Mouse (Mus musculus) forebrain, embryonic 12.5 days (tissue): ENCODE measurements around the gene Retsat. TPM values are rescaled to one million over a fixed set of nuclear protein-coding genes. Genes with fewer than 3 reads are reported as not detected.

Source experiments
- ATAC-seq: fragments of 200-750 bp; cut with Nextera tagmentation; 2 replicates; pipeline ENCODE4 v1.8.0; 2017; ENCODE audit warnings: moderate TSS enrichment; ENCODE audit not compliant: low FRiP score
- H3K27ac ChIP-seq: fragments of 300-500 bp; sonication (generic); 2 replicates; pipeline ENCODE4 v1.5.1; 2016; ENCODE audit warnings: mild to moderate bottlenecking
- H3K27me3 ChIP-seq: fragments of 300-500 bp; sonication (generic); 2 replicates; pipeline ENCODE4 v1.6.1; 2016; ENCODE audit warnings: mild to moderate bottlenecking
- H3K36me3 ChIP-seq: fragments of 300-500 bp; sonication (generic); replicated peaks from 2 replicates; pipeline ENCODE4 v1.6.1; 2016; ENCODE audit warnings: mild to moderate bottlenecking
- H3K4me1 ChIP-seq: fragments of 300-500 bp; sonication (generic); 2 replicates; pipeline ENCODE4 v1.6.1; 2016
- H3K4me2 ChIP-seq: fragments of 300-500 bp; sonication (generic); 2 replicates; pipeline ENCODE4 v1.6.1; 2016; ENCODE audit warnings: mild to moderate bottlenecking, moderate library complexity
- H3K4me3 ChIP-seq: fragments of 300-500 bp; sonication (generic); replicated peaks from 2 replicates; pipeline ENCODE4 v1.5.1; 2016; ENCODE audit warnings: mild to moderate bottlenecking
- H3K9ac ChIP-seq: fragments of 300-500 bp; sonication (generic); 2 replicates; pipeline ENCODE4 v1.6.1; 2016; ENCODE audit warnings: mild to moderate bottlenecking
- H3K9me3 ChIP-seq: fragments of 300-500 bp; sonication (generic); 2 replicates; pipeline ENCODE4 v1.6.1; 2016
- WGBS: fragments of 180-500 bp; shearing (Covaris S2); methylation state at CpG from one replicate; pipeline ENCODE4 v1.1.7; 2016; 5-methylcytosine and 5-hydroxymethylcytosine counted together
- polyA plus RNA-seq: library from polyadenylated mRNA; unstranded; fragments of >200 nt; fragmentation: Nextera tagmentation; extraction: Ambion mirVana; gene quantifications from 2 replicates; pipeline ENCODE4 v1.2.1, GENCODE M21; 2016

Retsat gene
- 4.6 and 5.3 TPM in 2 replicates for polyA plus RNA-seq

DNA sequence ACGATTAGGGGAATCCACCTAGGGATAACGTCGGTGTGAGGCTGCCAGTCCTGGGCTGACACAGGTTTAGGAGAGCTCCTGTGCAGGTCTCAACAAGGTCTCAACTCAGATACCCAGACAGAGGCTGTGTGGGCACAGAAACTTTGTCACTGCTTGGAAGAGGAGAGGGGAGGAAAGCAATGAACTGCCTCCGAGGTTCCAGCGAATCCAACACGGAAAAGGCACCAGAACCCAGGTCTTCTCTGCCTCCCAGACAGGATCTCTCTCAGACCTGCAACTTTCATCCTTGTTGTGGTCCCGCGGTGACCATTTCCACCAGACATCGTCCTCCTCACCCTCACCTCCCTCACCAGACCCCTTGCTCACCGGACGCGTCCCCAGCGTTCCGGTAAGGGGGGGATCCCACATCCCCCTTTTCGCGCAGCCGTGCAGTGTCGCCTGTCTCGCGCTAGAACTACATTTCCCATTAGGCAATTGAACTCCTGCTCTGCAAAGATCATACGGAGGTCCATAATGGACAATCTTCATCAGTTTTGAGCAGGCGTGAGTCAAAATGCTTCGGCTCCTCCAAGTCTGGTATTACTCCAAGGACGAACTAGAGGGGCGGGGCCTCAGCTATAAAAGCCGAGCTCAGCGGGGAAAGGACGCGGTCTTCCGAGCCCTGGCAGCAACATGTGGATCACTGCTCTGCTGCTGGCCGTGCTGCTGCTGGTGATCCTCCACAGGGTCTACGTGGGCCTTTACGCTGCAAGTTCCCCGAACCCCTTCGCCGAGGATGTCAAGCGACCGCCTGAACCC lies at the start of gene Retsat, which contains the start of gene Elmod3:
Gene Retsat (plus strand): TSS at position 520 of the 798 bp plus-strand sequence.
Gene Elmod3 (minus strand): TSS at position 458 of the 798 bp plus-strand sequence.
- Histone ChIP-seq H3K27ac (0 out of 2 replicates have a peak within 1 kb of the TSS, but pooled peaks have one; percentile 10), H3K4me1 (peaks cover 21% of the 10 kb centered on the region), H3K9ac (peak within 1 kb of the TSS; percentile 64), H3K4me2 (peak within 1 kb of the TSS; percentile 64), H3K9me3 (no peaks in the 10 kb centered on the region), H3K27me3 (no peaks in the 10 kb centered on the region), H3K4me3 (peak within 1 kb of the TSS; percentile 58), H3K36me3 (no peaks in the 10 kb centered on the region)
- WGBS: 2% methylated on average over 38 of the region's 38 CpGs
- ATAC-seq: peak; percentile 93

DNA sequence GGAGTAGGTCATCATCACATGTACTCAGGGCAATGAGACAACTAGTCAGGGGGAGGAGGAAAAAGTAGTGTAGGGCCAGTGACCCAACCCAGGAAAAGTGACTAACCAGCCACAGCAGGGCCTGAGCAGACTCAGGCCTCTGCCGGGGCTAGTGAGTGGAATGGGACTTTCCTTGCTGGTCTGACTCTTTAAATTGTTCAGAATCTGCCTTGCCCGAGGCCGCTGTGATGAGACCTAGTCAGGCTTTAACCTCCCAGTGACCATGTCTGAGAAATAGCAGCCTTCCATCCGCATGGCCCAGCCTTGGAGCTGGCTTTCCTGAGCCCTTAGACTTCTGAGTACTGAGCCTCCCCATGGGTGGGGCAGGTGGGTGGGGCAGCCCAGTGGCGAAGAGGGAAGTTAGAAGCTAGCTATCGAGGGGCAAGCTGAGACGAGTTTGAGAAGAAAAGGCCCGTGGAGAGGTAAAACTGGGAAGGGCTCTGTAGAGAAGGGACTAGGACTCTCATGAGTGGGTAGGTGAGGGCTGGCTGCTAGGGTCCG lies 49.2 kb upstream of the Retsat start:
- H3K36me3 ChIP-seq: no peaks in the 10 kb centered on the region
- H3K27ac ChIP-seq: no peak overlapping the region
- no peak overlapping the region for H3K4me2 ChIP-seq
- no peak for ATAC-seq
- H3K4me1 ChIP-seq: peaks cover 24% of the 10 kb centered on the region
- peaks cover 10% of the 10 kb centered on the region for H3K27me3 ChIP-seq
- no peak overlapping the region for H3K9ac ChIP-seq
- H3K9me3 ChIP-seq: no peaks in the 10 kb centered on the region
- WGBS: 70% methylated on average over 9 of the region's 9 CpGs
- no peak overlapping the region for H3K4me3 ChIP-seq

DNA sequence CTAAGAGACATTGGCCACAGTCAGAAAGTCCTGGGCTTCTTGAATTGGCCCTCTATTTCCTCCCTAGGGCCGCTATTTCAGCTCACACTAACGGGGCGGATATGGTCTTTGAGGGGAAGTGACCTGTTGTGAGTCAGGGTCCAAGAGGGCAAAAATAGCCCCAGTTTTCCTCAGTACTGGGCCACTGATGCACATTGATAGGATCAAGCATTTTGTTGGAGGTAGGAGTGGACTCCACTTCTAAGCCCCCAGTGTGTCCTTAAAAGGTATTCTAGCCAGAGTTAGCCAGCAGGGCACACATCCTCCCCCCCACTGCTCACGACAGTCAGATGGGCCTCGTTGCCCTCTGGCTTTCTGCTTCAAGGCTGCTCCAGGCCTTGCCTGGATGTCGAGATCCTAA lies 48.2 kb upstream of the Retsat start:
- no peak overlapping the region for H3K27ac ChIP-seq
- 73% methylated on average over 6 of the region's 6 CpGs for WGBS
- H3K27me3 ChIP-seq: 0 out of 2 replicates have a peak, but pooled peaks cover 3% of the 10 kb centered on the region
- H3K36me3 ChIP-seq: no peaks in the 10 kb centered on the region
- ATAC-seq: no peak
- no peak overlapping the region for H3K9ac ChIP-seq
- H3K4me2 ChIP-seq: no peak overlapping the region
- peaks cover 17% of the 10 kb centered on the region for H3K4me1 ChIP-seq
- no peaks in the 10 kb centered on the region for H3K9me3 ChIP-seq
- no peak overlapping the region for H3K4me3 ChIP-seq

DNA sequence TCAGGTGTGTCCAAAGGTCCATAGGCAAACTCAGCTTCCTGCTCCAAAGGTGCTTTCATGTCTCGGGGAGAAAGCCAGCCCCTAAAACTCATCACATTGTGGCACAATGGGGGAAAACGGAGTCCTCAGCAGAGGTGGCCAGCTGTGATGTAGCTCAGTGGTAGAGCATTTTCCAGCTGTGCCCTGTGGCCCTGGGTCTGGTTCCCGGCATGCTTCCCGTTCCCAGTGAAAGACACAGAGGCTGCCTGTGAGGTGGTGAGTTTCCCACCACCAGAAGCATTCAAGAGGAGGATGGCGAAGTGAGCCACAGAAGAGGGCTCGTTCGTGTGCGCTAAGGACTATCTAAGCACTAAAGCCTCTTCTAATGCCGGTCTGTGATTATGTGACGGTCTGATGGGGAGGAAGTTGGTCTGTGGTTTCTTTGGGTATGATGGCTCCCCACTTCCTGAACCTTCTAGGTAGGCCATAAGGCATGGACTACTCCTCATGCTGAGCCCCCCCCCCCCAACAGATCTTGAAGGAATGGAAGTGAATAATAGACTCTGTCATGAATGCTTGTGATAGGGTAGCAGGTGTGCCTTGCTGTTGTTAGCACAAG lies 47.7 kb upstream of the Retsat start:
- no peak overlapping the region for H3K9ac ChIP-seq
- no peak overlapping the region for H3K27ac ChIP-seq
- WGBS: 89% methylated on average over 10 of the region's 10 CpGs

DNA sequence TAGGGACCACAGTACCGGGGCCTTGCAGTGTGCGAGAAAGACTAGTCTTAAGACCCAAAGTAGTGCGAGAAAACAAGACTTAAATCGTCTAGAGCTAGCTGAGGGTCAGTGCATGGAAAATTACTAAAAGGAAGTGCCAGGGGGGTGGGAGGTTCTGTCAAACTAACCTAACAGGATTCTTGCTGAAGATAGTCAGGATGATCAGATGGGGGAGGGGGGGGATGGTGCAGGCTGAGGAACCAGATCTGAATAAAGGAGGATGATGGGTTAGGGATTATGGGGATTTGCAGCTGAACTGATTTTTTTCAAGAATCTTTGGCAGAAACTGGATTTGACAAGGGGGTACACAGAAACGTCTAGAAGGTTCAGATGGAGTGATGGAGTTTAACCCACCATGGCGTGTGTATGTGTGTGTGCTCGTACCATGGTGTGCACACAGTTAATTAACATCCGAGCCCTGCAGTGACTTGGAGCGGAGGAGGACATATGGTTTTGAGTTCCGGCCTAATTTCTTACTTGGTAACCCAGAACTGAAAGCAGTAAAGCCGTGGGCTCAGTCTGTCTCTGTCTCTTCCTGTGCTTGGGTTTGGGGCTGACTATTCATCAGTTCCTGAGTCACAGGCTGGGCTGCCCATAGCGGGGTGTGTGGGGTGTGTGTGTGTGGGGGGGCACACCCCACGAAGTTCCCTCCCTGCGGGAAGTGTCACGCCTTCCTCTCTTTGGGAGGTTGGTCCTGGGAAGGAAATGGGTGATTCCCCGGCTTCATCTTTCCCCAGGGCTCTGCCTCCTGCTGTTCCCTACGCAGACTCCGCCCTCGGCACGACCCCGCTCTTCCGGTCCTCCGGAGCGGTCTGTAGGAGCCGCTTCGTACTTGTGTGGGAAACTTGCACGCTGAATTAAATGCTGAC lies 45.9 kb upstream of the Retsat start:
- 21% methylated on average over 27 of the region's 27 CpGs for WGBS
- Histone ChIP-seq H3K27me3 (no peaks in the 10 kb centered on the region; the same call in 1 of the 2 replicates), H3K36me3 (no peaks in the 10 kb centered on the region), H3K9me3 (no peaks in the 10 kb centered on the region), H3K4me1 (peaks cover 17% of the 10 kb centered on the region), H3K4me2 (peak overlapping the region; percentile 70), H3K4me3 (peak overlapping the region; percentile 41), H3K9ac (peak overlapping the region; percentile 59), H3K27ac (peak overlapping the region; percentile 76)
- peak; percentile 89 for ATAC-seq

More for the DNA sequence above, 47.7 kb upstream of the Retsat start:
- no peak overlapping the region for H3K4me2 ChIP-seq
- H3K27me3 ChIP-seq: no peaks in the 10 kb centered on the region; the same call in 1 of the 2 replicates
- no peaks in the 10 kb centered on the region for H3K36me3 ChIP-seq
- ATAC-seq: no peak
- H3K4me3 ChIP-seq: no peak overlapping the region
- peaks cover 17% of the 10 kb centered on the region for H3K4me1 ChIP-seq
- no peaks in the 10 kb centered on the region for H3K9me3 ChIP-seq

DNA sequence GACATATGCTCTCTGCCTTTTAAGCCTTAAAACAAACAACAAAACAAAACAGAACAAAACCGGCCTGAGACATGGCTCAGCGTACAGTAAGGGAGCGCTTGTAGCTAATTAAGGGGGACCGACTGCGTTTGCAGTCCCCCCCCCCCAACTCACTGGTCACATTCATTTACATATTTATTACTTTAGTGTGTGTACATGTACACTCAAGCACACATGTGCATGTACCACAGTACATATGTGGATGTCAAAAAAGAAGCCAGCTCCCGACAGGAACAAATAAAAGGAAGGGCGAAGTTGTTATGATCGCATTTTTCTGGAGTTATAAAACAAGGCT lies 45.2 kb upstream of the Retsat start:
- peak overlapping the region; percentile 41 for H3K4me3 ChIP-seq
- H3K36me3 ChIP-seq: no peaks in the 10 kb centered on the region
- peak overlapping the region; percentile 59 for H3K9ac ChIP-seq
- H3K4me1 ChIP-seq: peaks cover 17% of the 10 kb centered on the region
- no peaks in the 10 kb centered on the region; the same call in 1 of the 2 replicates for H3K27me3 ChIP-seq
- peak overlapping the region; percentile 76 for H3K27ac ChIP-seq
- 17% methylated on average over 8 of the region's 8 CpGs for WGBS
- peak overlapping the region; percentile 70 for H3K4me2 ChIP-seq
- H3K9me3 ChIP-seq: no peaks in the 10 kb centered on the region
- ATAC-seq: no peak

DNA sequence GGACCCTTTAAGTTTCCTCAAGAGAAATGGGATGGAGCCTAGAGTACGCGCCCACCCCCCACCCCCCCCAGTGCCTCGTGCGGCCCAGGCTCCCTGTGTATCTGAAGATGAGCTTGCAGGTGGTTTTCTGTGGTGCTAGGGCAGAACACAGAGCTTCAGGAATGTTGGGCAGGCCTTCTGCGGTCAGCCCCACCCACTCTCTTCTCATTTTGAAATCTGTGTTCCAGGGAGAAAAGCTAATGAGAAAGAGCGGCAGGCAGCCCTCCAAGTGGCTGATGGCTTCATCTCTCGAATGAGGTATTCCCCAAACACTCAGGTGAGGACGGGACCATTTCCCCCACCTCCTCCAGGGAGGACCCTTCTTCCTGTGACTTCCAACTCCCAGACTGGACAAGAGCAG lies 37.5 kb upstream of the Retsat start:
- H3K9ac ChIP-seq: no peak overlapping the region
- no peak overlapping the region for H3K4me3 ChIP-seq
- H3K36me3 ChIP-seq: no peaks in the 10 kb centered on the region
- ATAC-seq: no peak
- peaks cover 3% of the 10 kb centered on the region; the same call in 1 of the 2 replicates for H3K4me1 ChIP-seq
- no peak overlapping the region for H3K4me2 ChIP-seq
- H3K27ac ChIP-seq: no peak overlapping the region
- no peaks in the 10 kb centered on the region for H3K27me3 ChIP-seq
- no peaks in the 10 kb centered on the region for H3K9me3 ChIP-seq
- 80% methylated on average over 8 of the region's 8 CpGs for WGBS

DNA sequence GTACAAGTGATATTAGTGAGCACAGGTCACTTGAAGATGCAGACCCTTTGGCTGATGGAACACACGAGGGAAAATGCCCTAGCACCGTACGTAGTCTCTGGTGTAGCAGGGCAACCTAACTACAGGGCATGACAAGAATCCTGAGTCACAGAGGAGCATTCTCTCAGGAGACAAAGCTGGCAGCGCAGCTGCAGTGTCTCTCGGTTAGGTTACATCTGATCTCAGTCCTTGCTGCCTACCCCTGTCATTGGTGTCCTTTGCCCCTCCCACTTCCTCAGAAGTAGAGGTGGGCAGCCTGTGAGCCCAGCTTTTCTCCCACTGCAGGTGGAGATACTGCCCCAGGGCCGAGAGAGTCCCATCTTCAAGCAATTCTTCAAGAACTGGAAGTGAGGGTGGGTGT lies 35.8 kb upstream of the Retsat start:
- Histone ChIP-seq H3K9ac (no peak overlapping the region), H3K27me3 (no peaks in the 10 kb centered on the region), H3K4me1 (peaks cover 4% of the 10 kb centered on the region; the same call in 1 of the 2 replicates), H3K9me3 (no peaks in the 10 kb centered on the region), H3K27ac (no peak overlapping the region), H3K36me3 (no peaks in the 10 kb centered on the region), H3K4me2 (no peak overlapping the region), H3K4me3 (no peak overlapping the region)
- ATAC-seq: no peak
- WGBS: 38% methylated on average over 6 of the region's 6 CpGs

DNA sequence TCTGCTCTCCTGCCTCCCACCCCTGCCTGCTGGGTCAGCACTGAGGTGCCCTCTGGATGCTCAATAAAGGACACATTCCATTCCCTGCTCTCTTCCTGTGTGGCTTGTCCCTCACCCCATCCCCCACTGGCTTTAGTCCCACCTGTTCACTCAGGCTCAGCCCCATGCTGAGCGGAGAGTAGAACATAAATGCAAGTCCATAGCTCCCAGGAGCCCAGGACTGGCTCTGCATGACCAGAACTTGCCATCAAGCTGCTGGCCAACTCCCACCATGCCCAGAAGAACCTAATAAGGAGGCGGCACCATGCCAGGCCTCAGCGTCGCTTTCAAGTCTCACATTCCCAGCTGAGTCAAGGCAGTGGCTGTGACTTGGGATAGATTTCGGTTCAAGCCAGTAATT lies 35.4 kb upstream of the Retsat start:
- no peak overlapping the region for H3K27ac ChIP-seq
- ATAC-seq: no peak
- H3K36me3 ChIP-seq: no peaks in the 10 kb centered on the region
- no peaks in the 10 kb centered on the region for H3K27me3 ChIP-seq
- 80% methylated on average over 5 of the region's 5 CpGs for WGBS
- H3K9me3 ChIP-seq: no peaks in the 10 kb centered on the region
- H3K4me2 ChIP-seq: no peak overlapping the region
- no peak overlapping the region for H3K9ac ChIP-seq
- H3K4me3 ChIP-seq: no peak overlapping the region
- H3K4me1 ChIP-seq: peaks cover 4% of the 10 kb centered on the region; the same call in 1 of the 2 replicates

DNA sequence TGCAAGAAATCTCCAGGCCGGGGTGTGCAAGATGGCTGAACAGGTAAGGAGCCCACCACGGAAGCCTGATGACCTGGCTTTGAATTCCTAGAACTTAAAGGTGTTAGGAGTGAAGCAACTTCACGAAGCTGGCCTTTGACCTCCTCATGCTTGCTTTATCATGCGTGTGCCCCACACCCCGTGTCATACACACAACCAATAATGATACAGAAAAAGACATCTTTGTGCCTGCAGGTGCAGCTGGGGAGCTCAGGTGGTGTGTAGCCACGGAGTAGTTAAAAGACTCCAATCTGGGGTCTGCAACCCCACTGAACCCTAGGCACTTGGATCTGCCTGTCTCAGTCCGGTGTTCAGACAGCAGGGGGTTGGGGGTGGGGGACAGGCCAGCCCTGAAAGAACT lies 32.8 kb upstream of the Retsat start:
- no peaks in the 10 kb centered on the region for H3K27me3 ChIP-seq
- H3K9ac ChIP-seq: no peak overlapping the region
- H3K9me3 ChIP-seq: no peaks in the 10 kb centered on the region
- no peak overlapping the region for H3K4me3 ChIP-seq
- WGBS: 72% methylated on average over 7 of the region's 7 CpGs
- H3K27ac ChIP-seq: no peak overlapping the region; the same call in 1 of the 2 replicates
- ATAC-seq: peak; percentile 27; the same call in 1 of the 2 replicates
- 0 out of 2 replicates have a peak overlapping the region, but pooled peaks have one; percentile 9 for H3K4me2 ChIP-seq
- peaks cover 6% of the 10 kb centered on the region; the same call in 1 of the 2 replicates for H3K36me3 ChIP-seq
- peaks cover 4% of the 10 kb centered on the region; the same call in 1 of the 2 replicates for H3K4me1 ChIP-seq

DNA sequence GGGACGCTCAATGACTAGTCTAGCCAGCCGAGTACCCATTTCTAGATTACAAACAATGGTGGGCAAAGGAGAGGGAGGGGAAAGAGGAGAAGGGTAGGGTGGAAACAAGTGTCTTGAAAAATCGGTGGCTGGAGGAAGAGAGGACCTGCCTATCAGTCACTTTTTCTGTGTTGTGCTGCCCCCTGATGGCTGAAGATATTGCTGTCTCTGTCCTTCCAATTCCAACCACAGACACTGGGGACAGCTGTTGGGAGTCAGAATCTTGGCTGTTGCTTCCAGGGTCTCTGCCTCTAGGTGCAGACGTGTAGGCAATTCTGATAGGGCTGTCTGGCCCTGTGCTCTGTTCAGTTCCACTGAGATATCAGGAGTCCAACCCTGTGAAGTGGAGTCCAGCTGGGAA lies 32.2 kb upstream of the Retsat start:
- no peak overlapping the region for H3K9ac ChIP-seq
- no peak overlapping the region for H3K4me3 ChIP-seq
- peak; percentile 88 for ATAC-seq
- H3K27ac ChIP-seq: no peak overlapping the region
- 2% methylated on average over 4 of the region's 4 CpGs for WGBS
- H3K4me1 ChIP-seq: peaks cover 4% of the 10 kb centered on the region; the same call in 1 of the 2 replicates
- 0 out of 2 replicates have a peak overlapping the region, but pooled peaks have one; percentile 9 for H3K4me2 ChIP-seq
- no peaks in the 10 kb centered on the region for H3K9me3 ChIP-seq
- H3K36me3 ChIP-seq: peaks cover 6% of the 10 kb centered on the region; the same call in 1 of the 2 replicates
- no peaks in the 10 kb centered on the region for H3K27me3 ChIP-seq
